Mouse (Mus musculus) macrophage (primary cell): ENCODE results near the gene Unc80. TPM values are rescaled to one million over a fixed set of nuclear protein-coding genes. Genes with fewer than 3 reads are reported as not detected.

Source experiments
- H3K27ac ChIP-seq: fragments of 350-480 bp; formaldehyde crosslinking; 2 replicates; pipeline ENCODE4 v1.9.0; 2021
- H3K36me3 ChIP-seq: fragments of 350-480 bp; formaldehyde crosslinking; 2 replicates; pipeline ENCODE4 v1.9.0; 2021; ENCODE audit errors: inconsistent target
- H3K4me3 ChIP-seq: fragments of 350-480 bp; formaldehyde crosslinking; 2 replicates; pipeline ENCODE4 v1.9.0; 2021; ENCODE audit errors: inconsistent target
- H3K79me2 ChIP-seq: fragments of 350-480 bp; formaldehyde crosslinking; 2 replicates; pipeline ENCODE4 v1.9.0; 2021; ENCODE audit errors: inconsistent target
- WGBS: methylation state at CpG from one replicate; pipeline ENCODE4 v1.1.7; 2026; ENCODE audit warnings: inconsistent platforms; ENCODE audit not compliant: missing documents; 5-methylcytosine and 5-hydroxymethylcytosine counted together
- polyA plus RNA-seq: library from polyadenylated mRNA; stranded (reverse); fragments of 250-400 nt; gene quantifications from 3 replicates; pipeline ENCODE4 v1.2.4, GENCODE M21; 2018; ENCODE audit warnings: inconsistent platforms
- total RNA-seq, 78 experiments: library from RNA; depleted of rRNA; stranded (reverse); fragments of 250-400 nt; gene quantifications; 1 replicate in 9 of 78; 2 replicates in 24 of 78; 3 replicates in 43 of 78; 4 replicates in 2 of 78; pipeline ENCODE4 v1.2.4; 2018; ENCODE audit warnings: inconsistent platforms in 56 of 78

Unc80 gene
- 1 to 10 TPM in 2 of 26 experiments, under 1 TPM in 7, not detected in 17; 0.15 to 1.9 (median 0.54) TPM for total RNA-seq (2018; cell fraction: chromatin; rRNA removed)
- total RNA-seq (2018; cell fraction: cytosol; rRNA removed) = under 1 TPM in 9 of 26 experiments, not detected in 17; under 0.01 to 0.10 (median 0.04) TPM
- total RNA-seq (2018; cell fraction: nucleus; rRNA removed) = under 1 TPM in 11 of 26 experiments, not detected in 15; 0.04 to 0.72 (median 0.24) TPM
- polyA plus RNA-seq = not detected in 3 replicates

DNA sequence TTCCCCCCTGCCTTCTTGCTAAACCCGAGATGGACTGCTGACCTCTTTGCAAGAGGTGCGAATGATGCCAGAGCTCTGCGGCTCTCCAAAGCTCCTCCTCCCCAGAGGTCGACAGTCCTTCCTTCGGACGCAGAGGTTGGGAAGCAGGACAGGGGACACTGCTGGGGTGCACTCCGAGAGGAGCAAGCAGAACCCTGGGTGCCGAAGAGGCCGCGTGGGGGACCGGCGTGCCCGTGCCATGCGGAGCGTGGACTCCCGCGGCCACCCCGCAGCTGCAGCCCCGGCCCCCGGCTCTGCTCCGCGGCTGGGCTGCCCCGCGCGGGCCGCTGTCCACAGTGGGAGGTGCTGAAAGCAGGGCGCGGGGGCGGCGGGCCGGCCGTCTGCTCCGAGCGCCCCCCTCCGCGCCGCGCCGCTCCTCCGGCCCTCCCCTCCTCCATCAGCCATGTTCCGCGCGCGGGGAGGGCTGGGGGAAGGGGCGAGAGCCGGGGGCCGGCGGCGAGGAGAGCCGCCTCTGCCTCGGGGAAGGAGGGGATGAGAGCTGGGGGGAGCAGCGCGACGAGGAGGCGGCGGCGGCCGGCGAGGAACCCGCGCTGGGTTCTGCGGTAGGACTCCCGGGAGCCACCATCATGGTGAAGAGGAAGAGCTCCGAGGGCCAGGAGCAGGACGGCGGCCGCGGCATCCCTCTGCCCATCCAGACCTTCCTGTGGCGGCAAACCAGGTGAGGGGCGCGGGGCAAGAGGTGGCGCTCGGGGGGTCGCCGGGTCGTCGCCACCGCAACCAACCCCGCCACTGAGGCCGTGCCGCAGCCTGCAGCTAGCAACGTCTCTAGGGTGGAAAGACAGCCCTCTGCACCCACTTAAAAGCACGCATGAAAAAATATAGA lies at the start of gene Unc80:
TSS of gene Unc80 (plus strand) at position 547 of the 883 bp plus-strand sequence.
- Histone ChIP-seq H3K36me3 (no peaks in the 10 kb centered on the region), H3K4me3 (no peak within 1 kb of the TSS), H3K79me2 (no peaks in the 10 kb centered on the region), H3K27ac (no peak within 1 kb of the TSS)
- WGBS = 3% methylated on average over 61 of the region's 83 CpGs

DNA sequence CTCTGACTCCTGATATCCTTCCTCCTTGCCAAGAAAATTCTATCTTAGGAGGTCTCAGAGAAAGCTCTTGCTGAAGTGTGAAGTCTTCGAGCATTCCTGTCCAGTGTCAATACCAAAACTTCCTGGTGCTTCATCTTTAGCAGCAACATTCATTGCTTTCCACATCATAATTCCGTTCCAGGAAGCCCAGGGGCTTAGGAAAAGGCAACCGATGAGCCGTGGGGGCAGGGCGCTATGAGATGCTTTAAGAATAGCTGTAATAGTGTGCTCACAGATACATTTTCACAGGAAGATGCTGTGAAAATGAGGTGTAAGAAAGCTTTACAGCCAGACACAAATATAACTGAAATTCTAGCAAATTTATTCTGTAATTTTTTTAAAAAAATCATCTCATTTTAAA lies 42.1 kb upstream of the Unc80 start:
- no peaks in the 10 kb centered on the region for H3K36me3 ChIP-seq
- no peaks in the 10 kb centered on the region for H3K79me2 ChIP-seq
- no peak overlapping the region for H3K4me3 ChIP-seq
- no peak overlapping the region for H3K27ac ChIP-seq
- WGBS = 92% methylated on average over 5 of the region's 5 CpGs

DNA sequence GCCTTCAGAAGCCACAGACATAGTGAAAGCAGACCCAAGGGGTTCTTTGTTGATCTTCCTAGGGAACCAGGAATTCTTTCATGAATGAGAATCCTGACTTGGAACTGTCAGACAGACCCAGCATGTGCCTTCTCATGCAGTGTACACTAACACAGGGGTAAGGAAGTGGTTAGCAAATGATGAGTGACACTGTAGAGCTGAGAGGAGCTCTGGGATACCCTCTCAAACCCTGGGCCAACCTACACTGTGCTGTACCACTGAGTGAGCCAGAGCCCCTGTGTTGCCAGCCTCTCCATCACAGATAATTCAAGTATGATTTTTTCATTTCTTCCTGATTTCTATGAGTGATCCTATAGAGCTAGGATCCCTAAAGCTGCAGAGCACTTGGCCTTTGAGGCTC lies 37.2 kb upstream of the Unc80 start:
- Histone ChIP-seq H3K27ac (no peak overlapping the region), H3K36me3 (no peaks in the 10 kb centered on the region), H3K4me3 (no peak overlapping the region), H3K79me2 (no peaks in the 10 kb centered on the region)

DNA sequence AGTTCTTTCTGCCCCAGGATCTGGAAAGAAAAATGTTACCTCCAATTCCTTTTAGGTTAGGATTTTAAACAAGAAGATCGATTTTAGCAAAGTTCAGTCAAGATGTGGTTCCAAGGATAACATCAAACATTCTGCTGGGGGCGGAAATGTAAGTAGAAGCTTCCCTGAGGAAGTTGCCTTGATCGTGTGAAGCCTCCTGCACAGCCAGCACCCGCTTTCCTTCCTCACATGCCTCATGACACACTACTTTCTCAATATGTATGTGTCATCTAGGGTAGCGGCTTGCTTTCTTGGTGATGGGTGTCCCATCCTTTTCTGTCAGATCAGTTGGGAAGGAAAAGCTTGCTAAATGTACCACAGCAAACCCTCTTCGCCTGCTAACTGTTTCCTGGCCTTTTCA lies 36.7 kb upstream of the Unc80 start:
- H3K79me2 ChIP-seq = no peaks in the 10 kb centered on the region
- no peak overlapping the region for H3K27ac ChIP-seq
- no peak overlapping the region for H3K4me3 ChIP-seq
- no peaks in the 10 kb centered on the region for H3K36me3 ChIP-seq
- 73% methylated on average over 6 of the region's 6 CpGs for WGBS

DNA sequence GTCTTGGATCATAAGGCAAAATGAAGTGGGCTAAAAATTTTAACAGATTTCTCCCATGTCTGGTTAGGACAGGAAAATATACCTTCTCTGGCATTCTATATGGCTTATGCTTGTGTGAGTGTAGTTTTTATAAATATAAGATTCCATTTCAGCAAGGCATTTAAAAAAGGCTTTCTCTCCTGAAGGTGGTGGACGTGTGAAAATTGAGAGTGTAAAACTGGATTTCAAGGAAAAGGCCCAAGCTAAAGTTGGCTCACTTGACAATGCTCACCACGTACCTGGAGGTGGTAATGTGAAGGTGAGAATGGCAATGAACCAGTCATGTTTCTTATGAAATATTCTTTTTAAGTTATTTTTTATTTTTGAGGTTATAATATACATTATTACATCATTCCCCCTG lies 30.1 kb upstream of the Unc80 start:
- WGBS = 85% methylated on average over 2 of the region's 2 CpGs
- no peaks in the 10 kb centered on the region for H3K79me2 ChIP-seq
- H3K4me3 ChIP-seq = no peak overlapping the region
- H3K36me3 ChIP-seq = no peaks in the 10 kb centered on the region
- H3K27ac ChIP-seq = no peak overlapping the region

DNA sequence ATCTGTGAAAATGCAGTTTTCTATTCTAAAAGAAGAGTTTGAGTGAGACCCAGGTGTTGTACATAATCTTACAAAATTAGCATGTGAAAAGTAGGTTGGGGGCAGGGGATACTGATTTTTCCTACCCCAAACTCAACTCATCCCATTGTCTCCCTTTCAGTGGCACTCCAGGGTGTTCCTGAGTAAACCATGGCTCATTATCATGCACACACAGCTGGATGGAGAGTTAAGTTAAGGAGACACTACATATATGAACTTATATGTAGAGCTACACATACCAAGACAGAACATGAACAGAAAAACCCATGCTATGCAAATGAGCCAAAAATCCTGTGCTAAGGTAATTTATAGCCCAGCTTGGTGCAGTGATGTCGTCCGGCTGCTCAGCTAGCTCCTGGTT lies 25.2 kb upstream of the Unc80 start:
- Histone ChIP-seq H3K36me3 (no peaks in the 10 kb centered on the region), H3K79me2 (no peaks in the 10 kb centered on the region), H3K4me3 (no peak overlapping the region), H3K27ac (no peak overlapping the region)
- WGBS = 89% methylated on average over 2 of the region's 2 CpGs

DNA sequence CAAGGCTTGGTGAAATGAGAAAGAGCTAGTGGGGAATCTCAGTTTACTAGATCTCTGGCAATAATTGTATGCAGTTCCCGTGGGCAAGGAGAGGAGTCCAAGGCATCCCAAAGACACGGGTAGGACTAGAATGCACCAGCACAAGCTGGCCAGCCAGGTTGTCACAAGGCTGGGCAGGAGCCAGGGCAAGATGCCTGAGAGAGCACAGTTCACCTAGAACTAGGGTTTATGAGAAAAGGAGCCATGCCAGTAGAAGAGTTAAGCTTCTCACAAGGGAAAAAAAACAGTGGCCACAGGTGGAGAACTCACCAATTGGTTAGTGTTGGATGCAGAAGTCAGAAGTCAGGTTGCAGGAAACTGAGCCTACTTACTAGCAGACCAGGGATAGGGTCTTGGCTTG lies 18.7 kb upstream of the Unc80 start:
- Histone ChIP-seq H3K4me3 (no peak overlapping the region), H3K36me3 (no peaks in the 10 kb centered on the region), H3K27ac (no peak overlapping the region), H3K79me2 (no peaks in the 10 kb centered on the region)
- 79% methylated on average over 2 of the region's 2 CpGs for WGBS

DNA sequence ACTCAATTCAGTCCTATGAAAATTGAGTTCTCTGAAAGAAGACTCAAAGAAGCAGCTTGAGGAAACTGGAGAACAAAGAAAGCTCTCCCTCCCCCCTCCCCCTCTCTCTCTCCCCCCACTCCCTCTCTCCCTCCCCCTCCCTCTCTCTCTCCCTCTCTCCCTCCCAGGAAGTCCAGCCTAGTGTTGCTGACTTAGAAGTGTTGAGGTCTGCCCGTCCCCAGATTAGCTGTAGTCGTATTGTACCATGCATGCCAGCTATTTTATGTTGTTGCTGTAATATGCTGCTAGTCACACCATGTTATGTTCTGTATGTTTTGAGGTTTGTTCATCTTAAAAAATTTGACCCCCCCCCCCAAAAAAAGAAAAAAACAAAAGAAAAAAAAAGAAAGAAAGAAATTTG lies 11.6 kb upstream of the Unc80 start:
- WGBS = no CpG with 5 or more reads among the region's 2 CpGs
- Histone ChIP-seq H3K4me3 (no peak overlapping the region), H3K27ac (no peak overlapping the region), H3K79me2 (no peaks in the 10 kb centered on the region), H3K36me3 (no peaks in the 10 kb centered on the region)

DNA sequence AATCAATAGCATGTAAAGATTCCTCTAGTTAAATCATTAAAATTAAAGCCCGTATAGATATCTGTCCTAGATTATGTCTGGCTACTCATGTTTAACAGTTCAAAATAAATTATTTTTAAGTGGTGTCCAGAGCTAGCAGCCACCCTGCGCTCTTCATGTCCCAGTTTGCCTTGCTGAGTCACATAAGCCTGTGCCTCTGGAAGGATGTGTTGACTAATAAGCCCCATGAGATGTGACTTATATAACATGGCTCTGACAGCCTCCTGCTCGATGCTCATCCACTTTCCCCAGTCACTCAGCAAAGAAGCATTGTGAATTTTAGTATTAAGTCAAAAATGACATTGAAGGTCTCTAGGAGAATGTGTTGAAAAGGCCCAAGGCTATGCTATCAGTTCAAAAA lies 10.4 kb upstream of the Unc80 start:
- no peaks in the 10 kb centered on the region for H3K36me3 ChIP-seq
- WGBS = 82% methylated on average over 3 of the region's 3 CpGs
- no peaks in the 10 kb centered on the region for H3K79me2 ChIP-seq
- H3K27ac ChIP-seq = no peak overlapping the region
- H3K4me3 ChIP-seq = no peak overlapping the region

DNA sequence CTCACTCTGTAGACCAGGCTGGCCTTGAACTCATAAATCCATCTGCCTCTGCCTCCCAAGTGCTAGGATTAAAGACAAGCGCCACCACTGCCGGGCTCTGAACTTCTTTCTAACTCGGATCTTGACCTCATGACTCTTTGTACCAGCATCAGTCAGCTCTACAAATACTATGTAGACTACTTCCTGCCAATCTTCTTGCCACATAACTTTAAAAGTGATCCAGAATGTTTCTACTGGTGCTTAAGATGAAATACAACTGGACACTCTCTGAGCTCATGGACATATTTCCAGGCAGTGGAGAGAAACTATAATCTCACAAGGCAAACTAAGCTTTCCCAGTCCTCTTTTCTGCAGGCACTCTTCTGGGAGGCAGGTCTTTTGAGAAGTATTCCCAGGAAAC lies 8.8 kb upstream of the Unc80 start:
- Histone ChIP-seq H3K36me3 (no peaks in the 10 kb centered on the region), H3K79me2 (no peaks in the 10 kb centered on the region), H3K4me3 (no peak overlapping the region), H3K27ac (no peak overlapping the region)
- WGBS = 80% methylated on average over 3 of the region's 3 CpGs

DNA sequence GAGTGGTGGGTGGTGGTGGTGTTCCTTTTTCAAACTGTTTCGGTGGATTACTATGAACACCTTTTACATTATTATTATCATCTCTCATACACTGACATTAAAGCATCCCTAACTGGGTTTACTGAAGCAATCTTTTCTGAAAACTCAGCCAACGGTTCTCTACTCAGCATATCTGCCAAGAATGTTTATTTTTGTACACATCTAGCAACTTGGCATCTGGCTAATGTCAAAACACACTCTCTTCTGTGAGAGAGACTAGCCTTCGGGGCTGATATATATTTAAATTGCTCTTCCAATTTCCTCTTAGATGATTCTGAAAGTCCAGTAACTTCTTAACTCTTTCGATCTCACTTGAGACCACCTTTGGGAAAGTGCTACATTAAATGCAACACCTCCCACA lies 7.3 kb upstream of the Unc80 start:
- Histone ChIP-seq H3K4me3 (no peak overlapping the region), H3K36me3 (no peaks in the 10 kb centered on the region), H3K27ac (no peak overlapping the region), H3K79me2 (no peaks in the 10 kb centered on the region)
- 84% methylated on average over 4 of the region's 4 CpGs for WGBS

DNA sequence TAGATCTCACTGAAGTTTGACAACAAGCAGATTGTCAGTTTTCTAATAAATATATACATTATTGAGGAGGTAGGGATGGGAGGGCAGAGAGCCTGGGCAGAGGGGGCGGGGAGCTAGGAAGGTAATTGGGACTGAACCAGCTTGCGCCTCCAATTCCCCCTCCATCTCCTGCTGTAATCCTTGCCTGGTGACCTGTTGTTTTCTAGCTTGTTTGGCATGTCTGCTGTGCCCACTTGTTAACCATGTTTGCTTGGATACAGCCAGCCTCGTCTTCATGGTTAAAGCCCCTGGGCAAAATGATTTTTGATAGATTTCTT lies 495 bp downstream of the Unc80 start:
- Histone ChIP-seq H3K4me3 (no peak overlapping the region), H3K36me3 (no peaks in the 10 kb centered on the region), H3K79me2 (no peaks in the 10 kb centered on the region), H3K27ac (no peak overlapping the region)
- 44% methylated on average over 3 of the region's 3 CpGs for WGBS

DNA sequence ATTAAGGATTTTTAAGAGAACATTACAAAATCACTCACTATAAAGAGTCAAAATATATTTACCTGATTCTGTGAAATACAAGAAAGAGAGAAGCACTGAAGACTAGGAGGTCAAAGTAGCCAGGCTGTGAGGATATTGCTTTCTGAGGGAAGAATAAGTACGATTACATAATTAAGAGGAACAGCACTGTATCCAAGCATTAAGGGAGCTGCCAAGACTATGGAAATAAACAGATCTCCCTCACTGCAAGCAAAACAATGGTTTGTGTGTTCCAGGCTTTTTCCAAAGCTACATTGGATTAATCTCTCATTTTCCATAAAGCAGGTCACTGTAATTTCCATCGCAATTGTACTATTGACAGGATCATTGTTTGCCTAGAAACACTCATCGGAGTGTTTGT lies 14.6 kb downstream of the Unc80 start:
- H3K79me2 ChIP-seq = no peaks in the 10 kb centered on the region
- 85% methylated on average over 3 of the region's 3 CpGs for WGBS
- H3K36me3 ChIP-seq = no peaks in the 10 kb centered on the region
- no peak overlapping the region for H3K4me3 ChIP-seq
- no peak overlapping the region for H3K27ac ChIP-seq

DNA sequence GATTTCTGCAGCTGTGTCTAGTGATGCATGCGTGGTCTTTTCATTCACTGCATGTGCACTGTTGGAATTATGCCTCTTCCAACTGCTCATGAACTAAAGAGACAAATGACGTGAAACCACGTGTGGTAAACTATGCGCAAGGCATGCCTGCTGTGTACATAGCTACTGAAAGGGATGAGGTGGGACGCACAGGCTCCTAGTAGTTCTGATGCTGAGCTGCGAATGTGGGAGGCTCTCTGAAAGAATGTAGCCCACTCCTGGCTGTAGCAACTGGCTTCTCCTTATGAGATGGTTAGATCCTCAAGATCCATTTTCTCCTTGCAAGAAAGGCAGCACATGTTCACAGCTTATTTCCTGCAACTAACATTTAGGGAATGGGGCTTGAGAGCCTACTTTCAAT lies 24.9 kb downstream of the Unc80 start:
- 88% methylated on average over 6 of the region's 6 CpGs for WGBS
- Histone ChIP-seq H3K79me2 (no peaks in the 10 kb centered on the region), H3K27ac (no peak overlapping the region), H3K36me3 (no peaks in the 10 kb centered on the region), H3K4me3 (no peak overlapping the region)

DNA sequence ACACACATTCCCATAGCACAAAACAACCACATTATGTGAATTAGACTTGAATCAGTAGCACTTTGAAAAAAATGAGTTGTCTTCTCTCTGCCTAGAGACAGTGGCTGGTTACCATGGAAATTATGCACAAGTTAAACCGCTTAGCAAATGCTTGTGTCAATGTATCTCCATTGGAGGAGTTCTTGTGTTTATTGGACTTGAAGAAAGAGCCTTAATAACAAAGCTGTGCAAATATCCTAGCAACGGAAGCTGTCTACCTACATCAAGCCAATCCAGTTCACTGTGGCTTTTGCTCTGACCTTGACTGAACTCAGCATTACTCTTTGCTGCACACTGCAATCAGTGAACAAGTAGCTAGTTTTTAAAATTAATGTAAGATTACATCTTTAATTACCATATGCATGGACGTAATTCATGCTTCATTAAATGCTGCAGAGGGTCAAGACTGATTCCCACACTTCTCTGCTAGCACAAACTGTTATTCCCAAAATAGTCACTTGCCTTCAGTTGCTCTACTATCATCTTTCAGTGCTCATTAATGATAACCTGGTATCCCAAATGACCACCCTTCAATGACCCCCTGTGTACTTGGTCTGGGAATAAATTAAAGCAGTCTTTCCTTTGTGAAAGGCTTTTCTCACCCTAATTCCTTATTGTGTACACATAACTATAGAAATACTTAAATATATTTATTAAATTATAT lies 27.3 kb downstream of the Unc80 start:
- H3K27ac ChIP-seq = no peak overlapping the region
- H3K4me3 ChIP-seq = no peak overlapping the region
- WGBS = 85% methylated on average over 3 of the region's 3 CpGs
- no peaks in the 10 kb centered on the region for H3K79me2 ChIP-seq
- no peaks in the 10 kb centered on the region for H3K36me3 ChIP-seq
